Mouse (Mus musculus): ENCODE data around the gene Ccdc88a. TPM values are rescaled to one million over a fixed set of nuclear protein-coding genes. Genes with fewer than 3 reads are reported as not detected.

The Ccdc88a gene
- 1 to 10 TPM; 1.4 to 2.9 (median 1.5) TPM for total RNA-seq (2022)

DNA sequence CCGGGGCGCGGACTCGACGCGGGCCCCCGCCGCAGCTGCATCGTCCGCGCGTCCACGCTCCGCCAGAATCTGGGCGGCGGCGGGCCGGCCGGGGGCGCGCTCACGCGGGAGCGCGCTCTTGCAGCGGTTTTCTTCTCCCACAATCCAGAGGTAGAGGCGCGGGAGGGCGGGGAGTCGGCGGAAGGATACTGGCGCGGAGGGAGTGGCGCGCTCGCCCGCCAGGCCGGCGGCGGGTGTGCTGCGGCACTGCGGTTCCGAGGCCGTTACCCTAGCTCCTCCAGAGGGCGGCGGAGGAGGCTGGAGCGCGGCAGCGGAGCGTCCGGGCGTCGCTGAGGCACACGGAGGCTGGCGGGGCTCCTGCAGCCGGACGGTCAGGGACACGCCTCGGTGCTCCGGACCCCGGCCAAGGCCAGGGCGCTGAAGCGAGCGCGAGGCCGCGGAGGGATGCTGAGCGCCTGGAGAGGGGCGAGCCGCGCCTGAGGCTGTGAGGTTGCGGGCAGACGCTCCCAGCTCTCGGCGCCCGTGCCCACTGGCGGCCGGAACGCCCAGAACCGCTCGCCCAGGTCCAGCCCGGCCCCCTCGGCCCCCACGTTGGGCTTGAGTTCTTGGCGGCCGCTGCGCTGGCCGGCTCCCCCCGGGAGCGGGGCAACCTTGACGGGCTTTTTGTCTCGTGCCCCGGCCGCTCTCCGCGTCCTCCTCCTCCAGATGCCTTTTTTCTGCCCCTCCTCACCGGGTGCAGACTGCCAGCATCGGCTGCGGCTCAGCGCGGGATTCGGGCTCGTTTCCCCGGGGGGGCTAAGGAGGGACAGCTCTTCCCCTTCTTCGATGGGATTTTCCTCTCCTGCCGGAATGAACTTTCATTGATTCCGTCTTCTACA lies at the start of gene Ccdc88a:
Gene Ccdc88a, plus strand, starts transcription at position 263 of the 878 bp plus-strand sequence.
- peak; percentile 89 to 93 for DNase-seq (ENCODE audit: low spot score in 2 of 2)

DNA sequence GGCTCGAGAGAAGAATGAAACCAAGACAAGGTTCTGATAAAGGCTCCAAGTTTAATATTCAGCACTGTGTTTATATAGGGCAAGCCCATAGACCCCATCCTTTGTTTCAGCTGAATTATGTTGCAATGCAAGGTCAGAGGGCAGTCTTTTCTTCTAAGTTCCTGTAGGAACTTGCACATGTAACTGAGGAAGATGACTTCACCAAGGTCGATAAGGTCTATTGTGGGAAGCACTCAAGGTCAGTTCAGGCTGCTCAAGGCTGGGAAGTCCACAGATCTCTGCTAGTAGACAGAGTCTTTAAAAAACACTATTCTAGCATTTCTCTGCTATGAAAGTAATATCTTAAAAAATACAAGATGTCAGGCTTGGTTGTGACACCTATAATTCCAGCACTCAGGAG lies 38.0 kb upstream of the Ccdc88a start:
- DNase-seq (ENCODE audit: low spot score in 2 of 2): no peak

DNA sequence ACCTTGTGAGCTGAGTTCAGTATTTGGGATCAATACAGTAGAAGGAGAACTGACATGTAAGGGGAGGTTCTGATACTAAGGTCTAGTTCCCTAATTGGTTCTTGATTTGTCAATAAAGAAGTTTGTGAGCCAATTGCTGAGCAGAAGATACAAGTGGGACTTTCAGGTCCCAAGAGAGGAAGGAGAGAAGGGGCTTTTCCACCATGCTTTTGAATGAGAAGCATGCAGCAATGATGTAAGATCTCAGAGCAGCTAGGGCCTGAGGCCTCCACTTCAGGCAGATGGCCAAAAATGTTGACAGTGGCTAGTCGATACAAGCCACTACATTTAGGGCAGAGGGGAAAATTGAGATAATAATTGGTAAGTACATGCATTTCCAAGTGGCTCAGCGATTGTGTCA lies 32.2 kb upstream of the Ccdc88a start:
- DNase-seq (ENCODE audit: low spot score in 2 of 2): no peak

DNA sequence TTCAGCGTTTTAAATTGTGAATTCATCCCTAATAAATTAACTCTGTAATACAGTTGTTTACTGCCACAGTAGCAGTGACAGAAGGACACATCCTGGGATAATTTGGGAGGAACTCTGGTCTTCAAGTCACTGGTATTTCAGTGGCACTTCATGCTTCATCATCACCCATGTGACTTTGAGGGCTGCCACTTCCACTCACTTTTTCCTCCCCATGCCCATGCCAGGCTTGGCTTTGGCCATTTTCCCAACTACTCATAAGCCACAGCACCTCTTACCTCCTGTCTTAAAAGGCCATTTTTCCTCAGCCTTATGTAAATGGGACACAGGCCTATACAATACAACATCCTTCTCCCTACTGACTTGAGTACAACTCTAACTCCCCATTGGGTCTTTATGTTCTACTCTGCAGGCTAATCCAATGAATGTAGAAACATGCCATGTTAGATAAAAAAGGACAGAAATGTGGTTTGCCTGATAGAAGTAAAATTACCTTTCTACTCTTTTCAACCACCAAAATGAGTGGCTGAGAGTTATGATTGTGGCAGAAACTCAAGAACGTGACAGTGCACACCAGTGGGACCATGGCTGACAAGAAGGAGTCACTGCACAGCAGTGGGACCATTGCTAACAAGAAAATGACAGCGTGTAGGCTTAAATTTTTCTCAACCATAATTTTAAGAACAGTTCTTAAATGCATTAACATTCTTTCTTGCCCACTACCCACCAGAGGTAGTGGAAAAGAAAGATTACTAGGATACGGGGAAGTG lies 28.4 kb upstream of the Ccdc88a start:
- DNase-seq (ENCODE audit: low spot score in 2 of 2): no peak

DNA sequence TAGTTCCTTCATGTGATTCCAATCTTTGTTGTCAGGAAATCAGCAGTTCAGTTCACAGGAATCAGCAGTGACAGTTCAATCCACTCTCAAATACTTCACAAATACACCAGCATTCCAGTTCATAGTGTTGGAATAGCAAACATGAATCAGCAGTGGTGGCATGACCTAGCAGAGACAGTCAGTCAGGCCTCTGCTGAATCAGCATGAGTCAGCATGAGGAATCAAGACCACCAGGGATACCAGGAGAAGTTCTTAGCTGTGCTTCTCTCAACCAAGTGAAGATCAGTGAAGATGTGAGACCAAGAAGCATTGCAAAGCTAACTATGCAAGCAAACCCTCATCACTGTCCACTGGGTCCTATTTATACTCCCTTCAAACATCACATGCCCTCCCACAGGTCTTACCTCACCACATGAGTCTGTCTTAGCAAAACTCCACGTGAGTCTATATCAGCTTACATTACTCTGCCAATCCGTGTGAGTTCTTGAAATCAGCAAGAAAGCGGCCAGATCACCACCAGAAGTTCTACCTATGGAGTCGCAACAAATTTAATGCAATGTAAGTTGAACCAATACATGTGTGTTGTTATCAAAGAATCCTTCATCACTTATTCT lies 27.7 kb upstream of the Ccdc88a start:
- no peak for DNase-seq (ENCODE audit: low spot score in 2 of 2)

DNA sequence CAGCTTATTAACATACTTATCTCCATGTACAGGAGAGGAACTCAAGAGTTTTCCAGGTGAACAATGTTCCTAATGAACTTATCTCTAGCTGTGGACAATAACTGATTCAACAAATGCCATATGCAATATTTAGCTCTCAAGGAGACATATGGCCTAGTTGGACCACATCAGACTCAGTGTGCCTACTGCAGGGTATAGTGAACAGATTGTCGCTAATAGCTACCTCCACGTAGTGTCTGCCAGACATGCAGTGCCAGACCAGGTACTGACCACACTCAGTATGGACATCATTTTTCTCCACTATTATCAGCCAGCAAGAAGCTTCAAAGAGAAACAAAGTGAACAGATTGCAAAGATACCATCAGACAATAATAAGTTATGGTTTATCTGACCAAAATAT lies 22.6 kb upstream of the Ccdc88a start:
- no peak for DNase-seq (ENCODE audit: low spot score in 2 of 2)

DNA sequence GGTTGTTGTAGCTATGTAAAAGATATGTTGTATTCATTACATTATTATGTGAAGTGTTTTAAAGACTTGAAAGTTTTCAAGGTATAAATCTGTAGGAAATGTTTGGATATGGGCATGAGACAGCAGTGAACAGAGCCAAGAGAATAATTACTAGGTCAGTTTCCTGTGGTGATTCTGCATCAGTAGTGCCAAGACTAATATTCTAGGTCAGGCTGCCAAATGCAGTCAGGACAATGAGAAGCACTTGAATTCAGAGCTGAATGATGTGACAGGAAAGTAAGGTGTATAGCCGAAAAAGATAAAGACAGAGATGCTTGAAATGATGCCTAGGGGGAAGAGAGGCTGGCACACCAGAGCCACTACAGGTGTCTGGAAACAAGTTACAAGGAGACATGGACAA lies 21.2 kb upstream of the Ccdc88a start:
- DNase-seq (ENCODE audit: low spot score in 2 of 2): no peak

DNA sequence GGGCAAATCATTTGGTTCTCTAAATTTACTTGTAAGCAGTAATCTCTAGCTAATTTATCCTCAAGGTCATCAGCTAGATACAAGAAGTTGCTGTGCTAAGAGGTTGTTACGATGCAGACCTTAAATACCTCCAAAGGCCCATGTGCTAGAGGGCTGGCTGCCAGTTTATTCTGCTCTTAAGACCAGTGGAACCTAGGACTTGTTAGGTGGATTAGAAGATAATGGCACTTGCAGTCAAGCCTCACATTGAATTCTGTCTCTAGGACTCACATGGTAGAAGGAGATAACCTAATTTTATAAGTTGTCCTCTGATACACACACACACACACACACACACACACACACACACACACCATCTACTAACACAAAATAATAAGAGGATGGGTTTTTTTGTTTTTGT lies 5.3 kb upstream of the Ccdc88a start:
- no peak for DNase-seq (ENCODE audit: low spot score in 2 of 2)

DNA sequence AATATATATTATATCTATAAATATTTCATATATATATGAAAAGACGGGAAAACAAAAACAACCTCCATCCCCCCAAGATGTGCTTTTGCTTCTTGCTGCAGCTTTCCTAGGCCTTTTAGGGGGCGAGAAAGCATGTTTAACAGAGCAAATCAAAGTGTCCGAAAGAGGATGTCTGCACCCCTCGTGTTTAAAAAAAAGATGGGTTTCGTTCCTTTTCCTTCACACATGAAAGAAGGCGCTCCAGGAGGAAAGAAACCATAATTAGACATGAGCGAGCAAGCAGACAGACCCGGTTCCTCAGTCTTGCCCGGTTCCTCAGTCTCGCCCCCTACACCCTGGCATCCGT lies 435 bp upstream of the Ccdc88a start:
- DNase-seq (ENCODE audit: low spot score in 2 of 2): no peak

DNA sequence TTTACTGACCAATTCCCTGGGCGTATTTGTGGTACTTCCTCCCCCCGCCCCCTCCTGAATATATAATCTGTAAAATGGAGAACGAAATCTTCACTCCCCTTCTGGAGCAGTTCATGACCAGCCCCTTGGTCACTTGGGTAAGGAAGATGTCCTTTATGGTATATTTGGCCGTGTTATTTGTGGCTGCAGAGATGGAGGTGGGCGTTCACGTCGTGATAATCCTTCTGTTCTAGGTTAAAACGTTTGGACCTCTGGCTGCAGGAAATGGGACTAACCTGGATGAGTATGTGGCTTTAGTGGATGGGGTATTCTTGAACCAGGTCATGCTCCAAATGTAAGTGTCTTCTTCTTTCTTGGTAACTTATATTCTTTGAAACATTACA lies 807 bp downstream of the Ccdc88a start:
- DNase-seq (ENCODE audit: low spot score in 2 of 2): no peak

DNA sequence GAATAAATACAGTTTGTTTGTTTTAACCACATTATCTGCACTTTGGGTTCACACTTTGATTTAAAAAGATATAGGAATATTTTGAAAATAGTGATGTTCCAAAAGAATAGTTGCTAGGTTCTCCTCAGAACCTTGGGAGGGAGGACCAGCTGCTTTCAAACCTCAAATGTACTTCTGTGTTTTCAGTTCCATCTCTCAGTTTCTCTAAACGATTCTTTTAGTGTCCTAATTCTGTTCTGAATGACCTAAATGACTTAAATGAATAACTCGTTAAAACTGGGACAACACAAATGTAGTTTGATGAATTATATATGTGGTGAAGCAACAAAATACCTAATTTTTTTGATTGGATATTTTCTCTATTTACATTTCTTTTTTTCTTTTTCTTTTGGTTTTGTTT lies 3.2 kb downstream of the Ccdc88a start:
- no peak for DNase-seq (ENCODE audit: low spot score in 2 of 2)

DNA sequence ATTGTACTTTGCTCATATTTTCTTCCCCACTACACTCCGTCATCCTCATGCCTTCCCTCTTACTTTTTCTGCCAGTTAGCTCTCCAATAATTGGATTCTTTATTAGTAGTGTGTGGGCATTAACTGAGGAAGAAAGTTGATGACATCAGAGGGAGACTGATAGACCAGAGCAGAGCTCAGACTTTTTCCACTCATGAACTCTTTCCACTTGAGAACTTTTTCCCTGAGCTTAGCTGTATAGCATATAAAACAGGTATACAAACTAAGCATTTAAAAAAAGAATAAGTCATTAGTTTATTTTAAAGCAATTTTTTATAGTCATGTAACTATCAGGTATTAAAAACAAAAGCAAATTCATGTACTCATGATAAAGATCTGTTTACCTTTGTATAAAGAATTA lies 5.3 kb downstream of the Ccdc88a start:
- DNase-seq (ENCODE audit: low spot score in 2 of 2): no peak

DNA sequence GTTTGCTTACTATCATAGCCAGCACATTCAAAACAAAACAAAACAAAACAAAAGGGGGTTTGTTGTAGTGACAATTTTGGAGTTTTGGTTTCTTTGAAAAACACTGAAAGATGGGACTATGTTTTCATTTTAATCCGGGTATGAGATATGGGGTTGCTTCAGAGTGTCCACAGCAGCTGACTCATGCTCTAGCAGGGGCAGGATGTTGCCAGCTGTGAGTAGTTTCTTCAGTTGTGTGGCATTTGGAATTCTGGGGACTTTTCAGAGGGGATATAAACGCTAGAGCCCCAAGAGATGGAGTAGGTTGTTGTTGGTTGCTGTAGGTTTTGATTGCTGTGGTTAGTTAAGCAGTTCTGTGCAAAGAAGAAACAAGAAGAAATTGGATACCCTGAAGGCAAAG lies 10.0 kb downstream of the Ccdc88a start:
- no peak for DNase-seq (ENCODE audit: low spot score in 2 of 2)

DNA sequence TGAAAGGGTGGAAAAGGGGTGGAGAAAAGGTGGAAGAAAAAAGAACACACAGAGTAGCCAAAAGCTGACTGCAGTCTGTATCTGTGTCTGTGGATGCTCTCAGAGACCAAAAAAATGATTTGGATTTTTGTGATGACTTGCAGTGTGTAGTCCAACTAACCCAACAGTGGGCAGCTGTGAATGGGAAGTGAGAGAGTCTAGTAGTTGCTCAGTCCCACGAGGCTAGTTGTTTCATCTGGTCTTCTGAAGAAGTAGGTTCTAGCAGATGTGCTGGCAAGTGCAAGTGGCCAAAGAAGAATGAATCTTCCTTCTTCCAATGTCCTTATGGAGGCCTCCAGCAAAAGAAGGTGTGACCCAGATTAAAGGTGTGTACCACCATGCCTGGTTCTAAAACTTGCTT lies 10.5 kb downstream of the Ccdc88a start:
- no peak for DNase-seq (ENCODE audit: low spot score in 2 of 2)

DNA sequence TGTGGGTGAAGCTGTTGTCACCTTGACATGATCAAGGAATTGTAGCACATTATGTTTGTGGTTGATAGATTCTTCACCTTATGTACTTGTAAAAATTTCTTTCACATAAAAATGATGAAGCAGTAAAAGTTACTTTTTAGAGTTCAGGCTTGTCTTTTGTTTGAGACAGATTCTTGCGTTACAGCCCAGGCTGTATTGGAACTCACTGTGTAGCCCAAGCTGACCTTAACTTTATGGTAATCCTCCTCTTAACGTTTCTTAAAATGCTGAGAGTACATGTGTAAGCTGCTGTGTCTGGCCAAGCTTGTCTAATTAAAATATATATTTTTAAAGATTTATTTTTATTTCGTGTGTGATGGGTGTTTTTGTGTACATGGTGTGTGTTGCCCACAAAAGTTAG lies 11.2 kb downstream of the Ccdc88a start:
- no peak for DNase-seq (ENCODE audit: low spot score in 2 of 2)

DNA sequence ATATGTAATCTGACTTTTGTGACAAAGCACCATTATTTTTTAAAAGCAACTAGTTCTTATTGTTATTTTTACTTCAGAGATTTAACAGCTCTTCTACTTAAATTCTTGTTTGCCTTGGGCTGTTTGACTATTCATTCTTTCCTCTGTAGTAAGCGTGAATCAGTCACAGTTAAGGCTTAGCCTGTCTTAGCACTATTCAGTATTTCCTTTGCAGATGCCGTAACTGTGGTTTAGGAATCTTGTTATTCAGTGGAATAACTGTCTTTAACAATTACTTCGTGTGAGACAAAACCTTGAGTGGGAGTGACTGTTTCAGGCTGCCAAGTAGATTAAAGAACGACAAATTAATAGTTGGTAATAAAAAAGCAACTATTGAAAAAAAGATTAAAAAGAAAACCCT lies 16.5 kb downstream of the Ccdc88a start:
- no peak for DNase-seq (ENCODE audit: low spot score in 2 of 2)

DNA sequence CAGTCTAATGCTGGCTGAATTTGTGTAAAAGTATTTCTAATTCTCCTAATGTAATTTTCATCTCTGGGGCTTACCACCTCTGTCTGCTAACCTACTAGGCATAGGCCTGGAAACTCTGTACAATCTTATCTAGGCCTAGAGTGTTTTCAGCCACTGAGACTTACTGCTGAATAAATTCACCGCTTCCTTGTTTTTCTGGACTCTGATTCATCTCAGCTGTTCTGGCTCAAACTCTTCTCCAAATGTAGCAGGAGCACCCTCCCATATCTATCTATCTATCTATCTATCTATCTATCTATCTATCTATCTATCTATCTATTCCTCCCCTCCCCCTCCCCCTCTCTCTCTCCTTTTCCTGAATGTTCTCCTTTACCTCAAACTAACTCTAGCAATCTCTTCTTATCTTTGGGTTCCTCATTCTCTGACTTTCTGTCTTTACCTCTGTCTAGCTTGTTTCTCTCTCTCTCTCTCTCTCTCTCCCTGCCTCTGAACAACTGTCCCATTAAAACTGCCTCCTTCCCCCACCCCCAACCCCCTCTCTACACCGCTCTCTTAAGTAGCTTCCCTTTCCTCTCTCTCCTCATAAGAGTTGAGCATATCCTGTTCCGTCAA lies 21.8 kb downstream of the Ccdc88a start:
- no peak for DNase-seq (ENCODE audit: low spot score in 2 of 2)

DNA sequence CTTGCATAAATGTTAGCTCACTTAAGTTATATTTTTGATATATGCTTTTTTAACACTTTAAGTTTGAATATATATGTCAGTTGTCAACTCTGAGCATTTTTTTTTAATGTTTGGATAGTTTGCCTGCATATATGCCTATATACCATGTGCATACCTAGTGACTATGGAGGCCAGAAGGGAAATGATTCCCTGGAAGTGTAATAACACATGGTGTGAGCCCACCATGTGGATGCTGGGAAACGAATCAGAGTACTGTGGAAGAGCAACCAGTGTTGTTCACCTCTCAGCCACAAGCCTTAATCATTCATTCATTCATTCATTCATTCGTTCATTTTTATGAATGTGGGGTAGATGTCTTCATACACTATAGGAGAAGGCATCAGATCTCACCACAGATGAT lies 26.9 kb downstream of the Ccdc88a start:
- no peak for DNase-seq (ENCODE audit: low spot score in 2 of 2)

DNA sequence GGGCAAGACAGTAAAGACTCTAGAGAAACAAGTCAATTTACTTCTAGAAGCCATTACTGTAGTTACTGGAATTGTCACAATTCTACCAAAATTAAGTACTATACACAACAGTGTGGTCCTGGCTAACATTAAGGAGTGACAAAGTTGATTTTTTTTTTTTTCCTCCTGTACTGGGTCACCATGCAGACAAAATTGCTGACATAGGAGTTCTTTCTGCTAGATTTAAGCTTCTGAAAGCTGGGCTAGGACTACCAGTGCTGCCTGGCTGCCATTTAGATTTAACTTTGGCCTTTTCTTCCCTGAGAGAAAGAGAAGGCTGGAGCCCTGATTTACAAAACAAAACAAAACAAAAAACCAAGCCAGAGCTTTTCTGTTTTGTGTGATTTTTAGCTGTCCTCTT lies 32.8 kb downstream of the Ccdc88a start:
- no peak for DNase-seq (ENCODE audit: low spot score in 2 of 2)

DNA sequence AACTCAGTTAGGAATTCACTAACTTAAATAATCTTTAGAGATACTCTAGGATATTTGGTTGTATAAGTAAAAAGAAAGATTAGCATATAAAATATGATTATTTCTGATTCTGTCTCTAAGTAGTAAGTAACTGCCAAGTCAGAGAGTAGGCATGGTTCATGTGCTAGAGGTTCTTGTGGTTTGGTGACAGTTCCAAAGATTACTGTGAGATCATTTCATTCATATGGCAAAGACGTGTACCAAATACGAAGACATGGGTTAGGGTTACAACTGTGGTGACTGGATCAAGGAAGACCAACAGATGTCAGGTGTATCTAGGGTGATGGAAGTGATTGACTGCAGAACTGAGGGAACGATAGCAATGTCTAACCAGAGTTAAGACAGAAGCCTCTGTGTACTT lies 50.0 kb downstream of the Ccdc88a start:
- DNase-seq (ENCODE audit: low spot score in 2 of 2): no peak

DNA sequence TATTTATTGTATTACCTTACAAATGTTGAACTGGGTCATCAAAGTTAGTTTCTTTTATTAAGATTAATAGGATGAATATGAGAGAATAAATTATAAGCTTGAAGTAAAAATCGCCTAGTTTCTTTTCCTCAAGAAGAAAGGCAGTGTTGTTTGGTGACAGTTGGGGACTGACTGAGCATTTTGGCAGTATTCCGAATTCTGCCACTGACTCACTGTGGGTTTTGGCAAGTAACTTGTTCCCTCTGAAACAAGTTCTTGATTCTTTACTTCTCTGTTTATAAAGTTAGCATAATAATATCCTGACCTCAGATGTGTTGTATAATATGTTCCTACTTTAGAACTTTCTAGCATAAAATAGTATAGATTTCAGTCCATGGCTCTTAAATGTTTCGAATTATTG lies 55.3 kb downstream of the Ccdc88a start:
- no peak for DNase-seq (ENCODE audit: low spot score in 2 of 2)

DNA sequence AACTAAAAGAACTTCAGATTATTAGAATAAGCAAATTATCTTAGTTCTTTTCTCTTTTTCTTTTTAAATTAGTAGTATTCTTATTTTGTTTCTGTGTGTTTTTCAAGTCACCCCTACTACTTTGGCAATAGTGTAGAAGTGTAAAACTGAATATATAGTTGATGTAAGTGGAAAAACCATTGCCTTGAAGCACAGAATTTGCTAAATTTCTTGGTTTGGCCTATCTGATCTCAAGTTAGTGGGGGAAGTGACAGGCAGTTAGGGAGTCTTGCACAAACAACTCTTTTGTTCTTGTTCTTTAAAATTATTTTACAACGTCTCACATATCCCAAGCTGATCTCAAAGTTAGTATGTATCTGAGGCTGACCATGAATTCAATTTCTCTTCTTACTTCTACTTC lies 57.6 kb downstream of the Ccdc88a start:
- no peak for DNase-seq (ENCODE audit: low spot score in 2 of 2)
